Mouse (Mus musculus) spleen, adult 18-20 months (tissue): Measurements from ENCODE around the gene Tmem80.

ENCODE experiments used
- DNase-seq, 2 experiments: peaks; one replicate each; pipeline ENCODE4 v3.0.0; 2022; ENCODE audit warnings: mixed read lengths in 2 of 2

The Tmem80 gene

GRCm38 (mm10) chr7:141326546-141327446 lies 743 bp upstream of the Tmem80 start:
- DNase-seq: peak in 1 of 2 experiments; percentile 28

GRCm38 (mm10) chr7:141328373-141328990 lies 943 bp downstream of the Tmem80 start:
- no peak for DNase-seq

- no peak for DNase-seq
Observed at GRCm38 (mm10) chr7:141330706-141331105, 3.2 kb downstream of the Tmem80 start.

GRCm38 (mm10) chr7:141331990-141332389 lies 4.5 kb downstream of the Tmem80 start:
- no peak for DNase-seq

- no peak for DNase-seq
Observed at GRCm38 (mm10) chr7:141335044-141335579, 7.6 kb downstream of the Tmem80 start.

- no peak for DNase-seq
Observed at GRCm38 (mm10) chr7:141335682-141336081, 8.1 kb downstream of the Tmem80 start.

GRCm38 (mm10) chr7:141336296-141336695 lies 8.8 kb downstream of the Tmem80 start:
- no peak for DNase-seq

- DNase-seq: no peak
Observed at GRCm38 (mm10) chr7:141337716-141338416, 10.3 kb downstream of the Tmem80 start.

- DNase-seq: peak in 1 of 2 experiments; percentile 36
Observed at GRCm38 (mm10) chr7:141338576-141339131, 11.1 kb downstream of the Tmem80 start, which contains the start of gene Eps8l2. Eps8l2 (plus strand) TSS chr7:141338880.

GRCm38 (mm10) chr7:141339215-141339920 lies 11.8 kb downstream of the Tmem80 start:
- DNase-seq: no peak

- no peak for DNase-seq
Observed at GRCm38 (mm10) chr7:141340023-141340422, 12.5 kb downstream of the Tmem80 start.

- no peak for DNase-seq
Observed at GRCm38 (mm10) chr7:141340476-141340875, 12.9 kb downstream of the Tmem80 start.

GRCm38 (mm10) chr7:141341689-141342226 lies 14.2 kb downstream of the Tmem80 start:
- no peak for DNase-seq

GRCm38 (mm10) chr7:141343230-141343629 lies 15.7 kb downstream of the Tmem80 start:
- DNase-seq: no peak

GRCm38 (mm10) chr7:141343696-141344095 lies 16.2 kb downstream of the Tmem80 start:
- no peak for DNase-seq

- DNase-seq: no peak
Observed at GRCm38 (mm10) chr7:141344787-141345186, 17.2 kb downstream of the Tmem80 start.

- DNase-seq: no peak
Observed at GRCm38 (mm10) chr7:141351061-141351460, 23.5 kb downstream of the Tmem80 start.

- DNase-seq: no peak
Observed at GRCm38 (mm10) chr7:141355051-141355450, 27.5 kb downstream of the Tmem80 start.

- no peak for DNase-seq
Observed at GRCm38 (mm10) chr7:141355626-141356326, 28.2 kb downstream of the Tmem80 start.

- no peak for DNase-seq
Observed at GRCm38 (mm10) chr7:141356971-141357370, 29.4 kb downstream of the Tmem80 start.

GRCm38 (mm10) chr7:141361510-141361909 lies 34.0 kb downstream of the Tmem80 start:
- DNase-seq: peak; percentile 32 to 39
